Mouse (Mus musculus) gastrocnemius, adult 2 months (tissue): ENCODE measurements around the gene Exoc4. TPM values are rescaled to one million over a fixed set of nuclear protein-coding genes. Genes with fewer than 3 reads are reported as not detected.

ENCODE experiments used
- DNase-seq: peaks from one replicate; pipeline ENCODE4 v3.0.0; 2022
- H3K27ac ChIP-seq: fragments of 200-600 bp; 2 replicates; pipeline ENCODE4 v1.8.1; 2022; ENCODE audit warnings: mild to moderate bottlenecking
- H3K4me3 ChIP-seq: fragments of 200-600 bp; 2 replicates; pipeline ENCODE4 v1.8.1; 2022; ENCODE audit warnings: mild to moderate bottlenecking, moderate library complexity
- CTCF ChIP-seq: fragments of 200-600 bp; IDR thresholded peaks from 2 replicates; pipeline ENCODE4 v1.8.1; 2022; ENCODE audit warnings: antibody characterized with exemption, mild to moderate bottlenecking, moderate library complexity
- intact Hi-C: fragments of 180-260 bp; cut with DNase I; formaldehyde crosslinking; loops from one replicate; pipeline ENCODE4 v1.15.1; 2025
- total RNA-seq, 2 experiments: library from RNA; stranded (reverse); gene quantifications; 2 replicates each; pipeline ENCODE4 v1.2.3; 2021

Exoc4 gene
- total RNA-seq, 2 experiments from 2014 or later, result 43.6 to 51.4 TPM

- no peak for TF ChIP-seq CTCF
- Histone ChIP-seq H3K27ac (no peak overlapping the region), H3K4me3 (no peak overlapping the region)
- DNase-seq, result no peak
- intact Hi-C loops, result no loop called here
Observed at GRCm38 (mm10) chr6:33772551-33773315, 523.8 kb downstream of the Exoc4 start.

- intact Hi-C loops, result no loop called here
- Histone ChIP-seq H3K4me3 (peak overlapping the region; percentile 58), H3K27ac (peak overlapping the region; percentile 88)
- DNase-seq, result peak; percentile 26
- TF ChIP-seq CTCF, result no peak
Observed at GRCm38 (mm10) chr6:33792604-33793003, 543.7 kb downstream of the Exoc4 start.

GRCm38 (mm10) chr6:33801254-33801653, 552.4 kb downstream of the Exoc4 start:
- no peak overlapping the region for H3K27ac ChIP-seq
- intact Hi-C loops, result no loop called here
- TF ChIP-seq CTCF, result no peak
- DNase-seq, result no peak
- H3K4me3 ChIP-seq, result no peak overlapping the region

- intact Hi-C loops, result no loop called here
- H3K27ac ChIP-seq, result no peak overlapping the region
- no peak overlapping the region for H3K4me3 ChIP-seq
- no peak for TF ChIP-seq CTCF
- DNase-seq, result no peak
Observed at GRCm38 (mm10) chr6:33803481-33804098, 554.7 kb downstream of the Exoc4 start.

GRCm38 (mm10) chr6:33804775-33805174, 555.9 kb downstream of the Exoc4 start:
- DNase-seq, result no peak
- no peak for TF ChIP-seq CTCF
- intact Hi-C loops, result no loop called here

GRCm38 (mm10) chr6:33806072-33806782, 557.3 kb downstream of the Exoc4 start:
- intact Hi-C loops, result no loop called here
- H3K4me3 ChIP-seq, result no peak overlapping the region
- TF ChIP-seq CTCF, result no peak

More at GRCm38 (mm10) chr6:33804775-33805174, 555.9 kb downstream of the Exoc4 start:
- no peak overlapping the region for H3K27ac ChIP-seq
- no peak overlapping the region for H3K4me3 ChIP-seq

GRCm38 (mm10) chr6:33814386-33814785, 565.5 kb downstream of the Exoc4 start:
- no peak for DNase-seq
- Histone ChIP-seq H3K27ac (no peak overlapping the region), H3K4me3 (no peak overlapping the region)
- intact Hi-C loops, result no loop called here
- no peak for TF ChIP-seq CTCF

More at GRCm38 (mm10) chr6:33806072-33806782, 557.3 kb downstream of the Exoc4 start:
- no peak overlapping the region for H3K27ac ChIP-seq
- no peak for DNase-seq

- intact Hi-C loops, result no loop called here
- TF ChIP-seq CTCF, result no peak
- H3K27ac ChIP-seq, result 0 out of 2 replicates have a peak overlapping the region, but pooled peaks have one; percentile 28
- DNase-seq, result no peak
- no peak overlapping the region for H3K4me3 ChIP-seq
Observed at GRCm38 (mm10) chr6:33823171-33823570, 574.3 kb downstream of the Exoc4 start.

- DNase-seq, result peak; percentile 19
- TF ChIP-seq CTCF, result peak; percentile 21; the same call in 1 of the 2 replicates
- Histone ChIP-seq H3K4me3 (0 out of 2 replicates have a peak overlapping the region, but pooled peaks have one; percentile 23), H3K27ac (peak overlapping the region; percentile 28; the same call in 1 of the 2 replicates)
- intact Hi-C loops, result no loop called here
Observed at GRCm38 (mm10) chr6:33823777-33824302, 575.0 kb downstream of the Exoc4 start.

GRCm38 (mm10) chr6:33828499-33828898, 579.6 kb downstream of the Exoc4 start:
- intact Hi-C loops, result no loop called here
- Histone ChIP-seq H3K27ac (no peak overlapping the region), H3K4me3 (no peak overlapping the region)
- no peak for TF ChIP-seq CTCF
- DNase-seq, result no peak

- DNase-seq, result no peak
- H3K4me3 ChIP-seq, result no peak overlapping the region
- intact Hi-C loops, result no loop called here
- H3K27ac ChIP-seq, result no peak overlapping the region
- no peak for TF ChIP-seq CTCF
Observed at GRCm38 (mm10) chr6:33829261-33829660, 580.4 kb downstream of the Exoc4 start.

GRCm38 (mm10) chr6:33831276-33831675, 582.4 kb downstream of the Exoc4 start:
- Histone ChIP-seq H3K27ac (no peak overlapping the region), H3K4me3 (no peak overlapping the region)
- intact Hi-C loops, result no loop called here
- TF ChIP-seq CTCF, result no peak
- DNase-seq, result no peak
